Mouse (Mus musculus) bone marrow macrophage, adult 2 months (primary cell): ENCODE results near the gene Fdxacb1.

Source experiments
- CTCF ChIP-seq: IDR thresholded peaks from 2 replicates; pipeline ENCODE4 v1.5.1; 2012; ENCODE audit warnings: low read depth, mild to moderate bottlenecking, low read length, moderate library complexity
- POLR2A ChIP-seq: IDR thresholded peaks from 2 replicates; pipeline ENCODE4 v1.6.1; 2012; ENCODE audit warnings: mild to moderate bottlenecking, low read depth, low read length, borderline replicate concordance

GRCm38 (mm10) chr9:50818050-50818449 is 50.0 kb downstream of the Fdxacb1 start:
- TF ChIP-seq CTCF (no peak), POLR2A (no peak)
